Mouse (Mus musculus): ENCODE measurements around the gene St6galnac4.

St6galnac4 gene

DNA sequence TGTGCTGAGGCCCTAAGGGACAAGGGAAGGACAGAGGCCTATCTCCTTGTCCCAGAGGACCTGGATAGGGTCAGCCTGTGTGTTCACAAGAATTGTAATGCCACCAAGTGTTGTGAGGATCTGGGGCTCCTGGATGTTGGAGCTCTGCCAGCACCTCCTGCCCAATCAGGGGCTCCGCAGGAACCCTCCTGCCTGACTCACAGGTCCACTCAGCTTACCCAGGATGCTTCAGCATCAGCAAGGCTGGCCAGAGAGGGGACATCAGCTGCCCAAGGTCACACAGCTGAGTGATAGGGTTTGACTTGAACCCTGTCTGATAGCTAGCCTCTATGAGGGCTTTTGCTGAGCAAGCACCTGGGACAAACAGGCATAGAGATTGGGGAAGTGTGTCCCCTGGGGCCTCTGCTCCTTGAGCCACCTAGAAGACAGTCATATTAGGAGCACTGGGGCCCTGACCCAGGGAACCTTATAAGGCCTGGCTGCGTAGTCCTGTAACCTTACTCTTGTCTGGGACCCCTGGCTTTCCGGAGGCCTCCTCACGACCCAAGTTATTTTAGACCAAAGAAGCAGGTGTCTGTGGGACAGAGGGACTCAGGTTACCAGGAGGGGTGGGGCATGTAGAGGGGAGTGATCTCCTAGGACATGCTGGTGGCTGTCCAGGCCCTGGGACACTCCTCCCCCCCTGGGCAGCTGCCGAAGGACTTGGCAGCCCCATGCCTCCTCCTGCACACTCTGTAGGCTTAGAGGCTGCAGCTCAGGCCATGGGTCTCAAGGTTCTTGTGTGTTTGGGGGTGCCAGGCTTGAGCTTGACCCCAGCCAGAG, 39.2 kb downstream of the St6galnac4 start:
- DNase-seq (ENCODE audit: extremely low spot score, low read depth, low spot score): no peak

DNA sequence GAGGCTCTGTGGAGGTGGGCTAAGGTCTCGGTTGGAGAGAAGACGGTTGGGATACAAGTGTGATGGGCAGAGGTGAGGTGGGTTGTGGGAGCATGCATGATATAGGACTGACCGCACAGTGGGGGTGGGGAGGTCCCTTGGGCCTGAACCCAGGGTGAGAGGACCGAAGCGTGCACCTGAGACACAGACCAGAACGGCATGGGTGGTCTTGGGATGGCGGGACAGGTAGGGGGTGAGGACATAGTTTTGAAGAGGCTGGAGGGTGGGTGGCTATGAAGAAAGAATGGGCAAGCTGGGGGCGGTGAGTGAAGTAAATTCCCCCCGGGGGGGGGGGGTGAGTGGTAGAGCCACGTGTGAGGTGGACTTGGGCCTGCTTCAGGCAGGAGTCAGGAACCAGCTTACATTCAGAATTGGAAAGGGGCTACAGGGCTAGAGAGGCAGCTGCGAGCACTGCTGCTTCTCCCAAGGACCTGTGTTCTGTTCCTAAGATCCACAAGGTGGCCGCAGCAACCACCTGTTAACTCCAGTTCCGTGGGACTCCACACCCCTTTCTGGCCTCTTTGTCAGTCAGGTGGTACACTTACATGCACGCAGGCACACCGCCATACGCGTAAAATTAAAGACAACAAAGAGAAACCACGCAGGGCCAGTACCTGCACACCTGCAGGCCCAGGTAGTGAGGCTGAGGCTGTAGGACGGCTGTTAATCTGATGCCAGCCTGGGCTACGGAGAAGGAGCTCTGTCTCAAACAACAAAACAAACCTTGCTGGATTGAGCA, 40.6 kb downstream of the St6galnac4 start:
- DNase-seq (ENCODE audit: extremely low spot score, low read depth, low spot score): no peak

DNA sequence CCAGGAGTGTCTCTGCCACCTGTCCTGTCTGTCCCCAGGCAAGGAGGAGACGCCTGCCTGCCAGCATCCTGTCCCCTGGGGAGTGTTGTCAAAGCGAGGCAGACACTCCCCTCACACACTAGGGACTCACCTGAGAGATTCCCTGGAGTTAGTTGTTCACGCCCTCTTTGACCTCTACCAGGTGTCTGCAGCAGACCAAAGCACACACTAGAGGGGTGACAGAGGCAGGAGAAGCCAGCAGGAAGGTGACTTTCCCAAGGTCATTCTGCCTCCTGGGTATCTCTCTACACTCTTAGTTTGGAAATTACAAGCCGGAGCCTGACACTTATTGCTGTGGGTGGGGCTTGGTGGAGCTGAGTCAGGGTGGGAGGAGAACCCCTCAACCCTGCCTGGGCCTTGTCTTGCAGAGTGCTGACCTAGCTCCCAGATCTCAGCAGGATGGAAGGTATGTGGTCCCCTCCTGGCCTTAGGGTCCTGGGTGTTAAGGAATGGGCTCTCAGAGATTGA, 41.2 kb downstream of the St6galnac4 start:
- DNase-seq (ENCODE audit: extremely low spot score, low read depth, low spot score): no peak

DNA sequence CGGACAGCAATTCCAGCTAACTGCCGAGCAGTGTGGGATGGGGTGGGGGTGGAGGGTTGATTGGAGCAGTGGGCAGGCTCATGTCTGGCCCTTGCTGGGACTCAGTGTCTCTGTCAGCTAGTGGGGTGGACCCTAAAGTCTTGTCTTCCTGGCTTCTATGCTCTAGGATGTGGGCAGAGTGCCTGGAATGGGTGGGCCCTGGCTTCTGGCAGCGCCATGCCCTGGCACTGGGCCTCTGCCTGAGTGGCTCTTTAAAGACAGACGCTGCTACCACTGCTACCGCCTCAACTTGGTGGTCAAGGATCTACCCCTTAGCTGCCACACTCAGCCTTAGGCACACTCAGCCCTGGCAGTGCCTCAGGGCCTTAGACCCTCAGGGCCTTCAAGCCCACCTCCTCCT, 41.8 kb downstream of the St6galnac4 start:
- DNase-seq (ENCODE audit: extremely low spot score, low read depth, low spot score): no peak

DNA sequence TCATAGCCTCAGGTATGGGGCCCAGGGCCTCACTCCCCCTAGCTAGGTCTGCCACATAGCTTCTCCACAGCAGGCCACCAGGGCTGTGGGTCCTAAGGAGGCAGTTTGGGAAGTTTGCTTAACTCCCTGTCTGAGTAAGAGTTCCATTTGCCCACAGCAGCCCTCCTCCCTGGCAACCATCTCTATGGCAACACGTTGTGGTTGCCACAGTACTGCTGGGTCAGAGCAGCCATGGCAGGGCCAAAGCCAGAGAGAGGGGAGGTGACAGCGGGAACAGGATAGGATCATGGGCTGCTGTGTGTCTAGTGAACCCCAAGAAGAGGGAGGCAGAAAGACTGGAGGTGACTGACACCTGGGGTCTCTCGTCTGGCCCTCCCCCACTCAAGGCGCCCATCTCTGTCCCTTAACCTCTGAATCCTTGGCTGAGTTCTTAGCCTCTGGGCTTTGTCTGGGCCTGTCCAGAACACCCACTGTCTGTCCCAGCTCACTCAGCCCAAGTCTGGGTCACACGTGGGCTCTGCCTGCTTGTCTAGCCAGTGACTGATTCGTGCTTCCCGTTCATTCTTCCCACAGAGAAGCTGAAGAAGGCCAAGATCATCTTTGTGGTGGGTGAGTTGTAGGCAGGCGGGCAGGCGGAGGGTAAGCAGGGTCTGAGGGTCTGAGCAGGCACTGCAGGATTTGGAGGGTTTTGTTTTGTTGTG, 42.5 kb downstream of the St6galnac4 start:
- DNase-seq (ENCODE audit: extremely low spot score, low read depth, low spot score): no peak

DNA sequence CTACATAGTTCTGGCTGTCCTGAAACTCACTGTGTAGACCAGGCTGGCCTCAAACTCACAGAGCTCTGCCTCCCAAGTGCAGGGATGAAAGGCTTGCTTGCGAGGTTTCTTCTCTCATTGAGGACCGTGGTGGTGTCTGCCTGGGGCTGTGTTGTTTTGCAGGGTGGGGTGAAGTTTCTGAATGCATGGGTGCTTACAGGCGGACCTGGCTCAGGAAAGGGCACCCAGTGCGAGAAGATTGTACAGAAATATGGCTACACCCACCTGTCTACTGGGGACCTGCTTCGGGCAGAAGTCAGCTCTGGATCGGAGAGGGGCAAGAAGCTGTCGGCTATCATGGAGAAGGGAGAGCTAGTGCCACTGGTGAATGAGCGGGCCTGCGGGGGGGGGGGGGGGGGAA, 43.1 kb downstream of the St6galnac4 start:
- DNase-seq (ENCODE audit: extremely low spot score, low read depth, low spot score): no peak

DNA sequence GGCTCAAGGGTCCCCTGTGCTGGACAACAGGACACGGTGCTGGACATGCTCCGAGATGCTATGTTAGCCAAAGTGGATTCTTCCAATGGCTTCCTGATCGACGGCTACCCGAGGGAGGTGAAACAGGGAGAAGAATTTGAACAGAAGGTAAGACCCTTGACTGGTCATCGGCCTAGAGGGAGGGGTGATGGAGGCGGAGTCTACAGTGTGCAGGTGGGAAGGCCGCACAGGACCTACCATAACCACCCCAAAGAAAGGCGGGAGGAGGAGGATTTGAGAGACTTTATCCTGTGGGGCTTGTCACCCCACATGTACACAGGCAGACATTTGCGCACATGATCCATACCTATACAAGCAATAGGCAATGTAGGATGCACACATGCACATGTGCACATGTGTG, 44.2 kb downstream of the St6galnac4 start:
- no peak for DNase-seq (ENCODE audit: extremely low spot score, low read depth, low spot score)

DNA sequence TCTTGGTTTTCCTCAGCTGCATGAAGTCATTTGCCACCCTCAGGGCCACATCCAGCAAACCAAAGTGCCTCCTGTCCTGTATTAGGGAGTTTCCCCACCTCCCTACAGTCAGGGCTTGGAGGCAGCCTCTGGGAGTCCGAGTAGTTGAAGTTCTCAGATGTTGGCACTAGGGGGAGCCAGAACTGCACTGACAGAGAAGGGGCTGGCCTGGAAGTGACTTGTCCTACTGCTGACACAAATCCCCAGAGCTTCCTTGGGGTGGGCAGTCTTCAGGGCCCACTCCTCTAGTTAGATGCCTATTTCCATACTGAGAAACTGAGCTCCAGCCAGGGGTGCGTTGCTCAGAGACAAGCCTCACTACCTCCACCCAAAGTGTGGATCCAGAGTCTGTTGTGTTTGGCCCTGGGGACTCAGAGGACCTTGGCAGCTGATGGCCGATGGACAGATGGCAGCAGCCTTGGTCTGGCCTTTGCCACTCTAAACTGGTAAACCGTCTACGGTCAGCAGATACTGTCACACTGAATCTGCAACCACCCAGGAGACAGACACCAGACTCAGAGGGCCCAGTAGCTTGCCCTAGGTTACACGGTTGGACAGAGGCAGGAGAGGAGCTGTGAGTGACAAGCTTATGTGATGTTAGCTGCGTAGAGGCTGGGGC, 45.0 kb downstream of the St6galnac4 start:
- no peak for DNase-seq (ENCODE audit: extremely low spot score, low read depth, low spot score)

DNA sequence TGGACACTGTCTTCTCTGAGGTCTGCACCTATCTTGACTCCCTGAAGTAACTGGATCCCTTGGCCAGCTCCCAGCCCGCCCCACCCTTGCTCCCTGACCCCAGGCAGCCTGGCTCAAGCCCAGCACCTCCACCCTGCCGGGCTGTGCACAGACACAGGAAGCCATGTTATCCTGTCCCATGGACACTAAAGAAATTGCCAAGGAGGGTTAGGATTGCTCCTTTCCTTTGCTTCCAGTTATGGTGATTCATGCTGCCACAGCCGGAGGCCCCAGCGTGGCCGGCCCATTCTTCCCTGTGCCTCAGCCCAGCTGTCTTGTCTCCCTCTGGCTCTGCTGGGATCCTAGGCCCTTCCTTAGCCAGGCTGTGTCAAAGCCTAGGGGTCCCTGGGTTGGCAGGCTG, 46.8 kb downstream of the St6galnac4 start:
- DNase-seq (ENCODE audit: extremely low spot score, low read depth, low spot score): no peak

DNA sequence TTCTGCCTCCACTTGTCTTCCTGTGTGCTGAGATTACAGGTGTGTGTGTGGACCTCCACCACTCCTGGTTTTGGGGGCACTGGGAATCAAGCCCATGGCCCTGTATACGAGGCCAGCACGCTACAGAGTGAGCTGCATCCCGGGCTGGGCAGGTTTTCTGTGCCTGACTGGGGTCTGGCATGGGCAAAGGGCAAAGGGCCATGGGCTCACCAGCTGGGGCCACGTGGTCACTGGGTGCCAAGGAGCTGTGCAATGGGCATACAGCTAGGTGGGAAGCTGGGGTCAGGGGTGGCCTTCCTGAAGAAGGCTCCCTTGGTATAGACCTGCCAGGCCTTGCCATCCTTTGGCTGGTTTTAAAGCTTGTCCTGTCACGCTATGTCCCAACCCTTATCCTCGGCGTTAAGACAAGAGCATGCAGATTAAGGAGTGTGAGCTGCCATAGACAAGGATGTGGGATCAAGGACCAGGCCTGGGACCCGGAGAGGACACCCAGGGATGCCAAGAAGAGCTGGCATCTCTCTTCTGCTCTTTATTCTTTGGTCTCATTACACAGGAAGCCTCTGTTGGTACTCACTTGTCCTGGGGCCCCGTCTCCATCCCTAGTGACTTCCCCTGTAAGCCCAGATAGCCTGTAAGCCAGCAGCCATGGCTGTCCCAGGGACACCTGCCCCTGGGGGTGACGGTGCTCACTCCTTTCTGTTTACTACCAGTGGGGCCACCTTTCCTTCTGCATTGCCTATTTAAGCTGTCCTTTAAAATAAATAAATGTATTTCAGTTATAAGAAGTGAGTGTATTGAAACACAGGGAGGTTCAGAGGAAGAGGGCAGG, 47.6 kb downstream of the St6galnac4 start:
- DNase-seq (ENCODE audit: extremely low spot score, low read depth, low spot score): no peak

DNA sequence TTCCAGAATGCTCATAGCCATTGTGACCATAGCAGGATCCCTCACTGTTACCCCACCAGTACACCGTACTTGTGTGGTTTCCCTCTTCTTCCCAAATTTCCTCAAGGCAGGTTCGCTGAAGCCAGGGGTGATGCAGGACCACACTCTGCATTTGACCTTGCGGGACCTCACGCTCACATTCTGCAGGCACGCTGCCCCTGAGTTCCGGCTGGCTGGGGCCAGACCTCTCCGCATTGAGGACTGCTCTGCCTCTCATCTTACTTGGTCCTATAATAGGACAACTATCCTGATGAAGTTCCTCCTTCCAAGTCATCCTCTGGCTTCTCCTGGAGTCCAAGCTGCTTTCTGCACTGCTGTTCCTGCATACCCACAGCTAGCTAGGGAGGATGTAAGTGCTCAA, 49.7 kb downstream of the St6galnac4 start:
- no peak for DNase-seq (ENCODE audit: extremely low spot score, low read depth, low spot score)

DNA sequence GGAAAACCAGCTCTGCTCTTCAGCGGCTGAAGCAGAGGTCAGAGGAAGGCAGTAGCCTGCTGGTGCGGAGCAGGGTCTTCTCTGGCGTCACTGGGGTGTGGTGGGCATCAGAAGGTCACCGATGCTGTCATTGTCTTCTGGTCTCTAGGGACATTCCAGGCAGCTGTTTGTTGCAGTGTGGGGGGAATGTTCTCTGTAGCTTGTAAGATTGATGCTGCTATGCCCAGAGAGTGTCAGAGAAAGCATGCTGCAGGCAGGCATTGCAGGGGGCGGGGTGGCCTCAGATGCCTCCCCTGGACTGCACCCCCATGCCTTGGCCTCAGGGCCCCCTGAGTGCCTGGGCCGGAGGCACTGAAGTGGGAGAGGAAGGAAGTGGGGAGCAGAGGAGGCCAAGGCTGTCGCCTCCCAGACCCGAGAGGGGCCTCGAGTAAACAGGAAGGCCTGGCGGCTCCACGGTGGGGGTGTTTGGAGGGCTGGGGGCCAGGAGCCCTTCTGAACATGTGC, 50.9 kb downstream of the St6galnac4 start:
- no peak for DNase-seq (ENCODE audit: extremely low spot score, low read depth, low spot score)

DNA sequence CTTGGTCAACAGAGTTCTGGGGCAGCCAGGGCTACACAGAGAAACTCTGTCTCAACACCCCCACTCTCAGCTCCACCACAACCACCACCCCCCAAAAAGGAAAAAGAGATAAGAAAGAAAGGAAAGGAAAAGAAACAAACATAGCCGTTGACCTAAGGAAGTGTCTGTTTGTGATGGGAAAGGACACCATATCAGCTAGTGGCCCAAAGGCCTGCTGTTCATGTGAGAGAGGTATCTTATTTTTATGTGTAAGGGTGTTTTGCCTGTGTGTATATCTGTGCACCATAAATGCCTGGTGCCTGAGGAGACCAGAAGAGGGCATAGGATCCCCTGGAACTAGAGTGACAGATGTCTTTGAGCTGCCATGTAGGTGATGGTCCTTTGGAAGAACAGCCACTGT, 52.7 kb downstream of the St6galnac4 start:
- DNase-seq (ENCODE audit: extremely low spot score, low read depth, low spot score): no peak

DNA sequence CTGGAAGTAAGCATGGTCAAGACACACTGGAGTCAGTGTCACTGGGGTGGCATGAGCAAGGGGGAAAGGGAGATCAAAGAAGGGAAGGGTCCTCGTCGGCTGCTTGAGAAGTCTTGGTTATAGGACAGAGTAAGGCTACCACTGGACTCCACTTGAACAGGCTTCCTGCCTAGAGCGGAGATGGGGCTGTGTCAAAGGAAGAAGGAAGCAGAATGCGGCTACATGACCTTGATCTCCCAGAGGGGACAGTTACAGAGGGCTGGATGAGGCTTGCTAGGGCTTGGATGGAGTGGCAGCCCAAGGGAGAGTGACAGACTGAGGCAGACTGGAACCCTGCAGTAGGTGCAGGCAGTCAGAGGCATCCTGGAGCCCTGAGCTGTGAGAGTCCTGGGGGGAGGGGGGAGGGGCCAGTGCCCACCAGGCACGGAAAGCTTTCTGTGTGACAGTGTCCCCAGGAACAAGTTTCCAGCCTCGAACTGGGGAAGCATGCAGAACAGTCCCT, 53.7 kb downstream of the St6galnac4 start:
- no peak for DNase-seq (ENCODE audit: extremely low spot score, low read depth, low spot score)

DNA sequence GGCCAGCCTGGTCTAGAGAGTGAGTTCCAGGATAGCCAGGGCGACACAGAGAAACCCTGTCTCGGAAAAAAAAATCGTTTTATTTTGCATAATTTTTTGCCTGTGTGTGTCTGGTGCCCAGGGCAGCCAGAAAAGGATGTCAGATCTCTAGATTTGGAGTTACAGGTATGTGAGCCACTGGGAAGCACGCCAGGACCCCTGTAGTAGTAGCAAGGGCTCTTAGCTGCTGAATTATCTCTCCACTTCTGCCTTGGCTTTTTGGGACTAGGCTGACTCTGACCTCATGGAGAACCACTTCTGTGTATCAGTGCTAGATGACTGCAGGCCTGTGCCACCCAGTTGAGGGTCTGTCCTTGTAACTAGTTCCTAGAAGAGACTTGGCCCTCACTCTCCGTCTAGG, 54.9 kb downstream of the St6galnac4 start:
- DNase-seq (ENCODE audit: extremely low spot score, low read depth, low spot score): no peak

DNA sequence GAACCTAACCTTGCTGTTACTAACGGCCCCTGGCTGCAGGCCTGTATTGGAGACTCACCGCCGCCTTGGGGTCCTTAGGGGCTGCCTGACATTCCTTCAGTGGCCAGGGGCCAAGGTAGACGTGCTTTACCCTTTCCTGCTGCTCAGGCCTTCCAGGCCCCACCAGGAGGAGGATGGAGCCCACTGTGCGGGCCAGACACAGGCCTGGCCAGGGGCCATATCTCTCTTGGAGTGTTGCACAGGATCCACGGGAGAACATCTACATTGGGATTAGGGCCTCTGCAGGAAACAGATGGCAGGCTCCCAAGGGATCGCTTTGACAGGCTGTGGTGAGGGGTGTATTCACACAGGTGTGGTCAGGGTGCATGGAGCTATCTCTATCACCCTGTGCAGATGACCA, 55.9 kb downstream of the St6galnac4 start:
- no peak for DNase-seq (ENCODE audit: extremely low spot score, low read depth, low spot score)

DNA sequence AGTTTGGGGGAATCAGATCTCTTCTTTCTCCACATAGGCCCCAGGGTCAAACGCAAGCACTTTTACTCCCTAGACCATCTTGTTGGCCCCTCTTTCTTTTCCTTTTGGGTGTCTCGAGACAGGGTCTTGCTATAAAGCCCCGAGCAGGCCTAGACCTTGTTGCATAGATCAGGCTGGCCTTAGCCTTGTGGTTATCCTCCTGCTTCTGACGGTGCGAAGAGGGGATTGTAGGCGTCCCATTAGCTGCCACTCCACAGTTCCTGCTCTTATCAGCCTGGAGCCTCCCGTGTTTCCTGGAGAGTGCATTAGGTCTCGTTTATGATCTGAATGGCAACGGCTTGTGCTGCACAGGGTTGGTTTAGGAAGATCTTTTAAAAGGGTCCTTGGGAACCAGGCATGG, 57.2 kb downstream of the St6galnac4 start:
- no peak for DNase-seq (ENCODE audit: extremely low spot score, low read depth, low spot score)

DNA sequence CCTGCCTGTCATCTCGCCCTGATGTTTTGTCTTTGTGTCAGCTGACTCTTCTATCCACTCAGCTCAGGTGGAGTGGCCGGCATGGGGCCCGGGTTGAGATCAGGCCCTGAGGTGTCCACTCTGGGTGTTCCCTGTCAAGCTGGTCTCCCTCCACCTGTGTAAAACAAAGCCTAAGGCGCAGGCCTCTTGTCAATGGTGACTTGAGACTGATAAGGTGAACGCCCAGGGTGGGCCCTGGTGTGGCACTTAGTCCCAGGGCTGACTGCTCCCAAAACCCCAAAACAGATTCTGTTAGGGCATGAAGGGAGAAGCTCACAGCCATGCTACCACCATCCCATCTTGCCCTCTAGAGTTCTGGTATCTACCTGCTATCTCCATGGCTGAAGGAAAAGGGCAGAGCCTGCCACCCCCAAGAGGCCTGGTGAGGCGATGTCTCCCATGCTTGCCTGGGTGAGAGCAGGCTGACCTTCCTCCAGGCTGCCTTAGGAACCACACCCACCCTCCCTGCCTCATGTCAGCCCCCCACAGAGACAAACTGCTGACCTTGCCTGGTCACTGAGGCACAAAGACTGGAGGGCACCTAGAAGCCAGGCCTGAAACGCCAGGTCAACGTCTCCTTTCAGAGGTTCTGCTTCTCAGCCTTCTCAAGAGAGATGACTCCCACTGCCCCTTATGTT, 58.0 kb downstream of the St6galnac4 start:
- DNase-seq (ENCODE audit: extremely low spot score, low read depth, low spot score): no peak

DNA sequence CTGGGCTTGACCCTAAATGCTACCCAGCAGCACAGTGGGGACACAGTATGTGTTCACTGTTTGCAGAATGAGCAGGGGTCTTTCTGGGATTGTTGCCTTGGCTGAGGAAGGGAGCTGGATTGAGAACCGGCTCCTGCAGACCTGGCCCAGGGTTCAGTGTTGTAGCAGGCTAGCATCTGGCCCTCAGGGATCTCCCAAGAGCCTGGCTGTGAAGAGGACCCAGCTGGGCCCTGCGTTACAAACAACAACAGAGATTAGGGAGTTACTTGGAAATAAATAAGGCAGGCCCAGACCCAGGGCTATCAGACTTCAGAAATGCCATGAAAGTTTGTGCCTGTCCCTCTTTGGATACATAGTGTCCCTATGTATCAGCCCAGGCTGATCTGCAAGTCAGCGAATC, 58.8 kb downstream of the St6galnac4 start:
- no peak for DNase-seq (ENCODE audit: extremely low spot score, low read depth, low spot score)

Data from hindlimb bud, embryonic 11.5 days (tissue).